Mouse (Mus musculus): ENCODE data around the gene Rab40c. TPM values are rescaled to one million over a fixed set of nuclear protein-coding genes. Genes with fewer than 3 reads are reported as not detected.

The Rab40c gene
- total RNA-seq, 2 experiments from 2014 or later, result 41.9 to 49.9 TPM

Other genes with a start within 250 kb of the Rab40c start
- 10 to 100 TPM; 55.4 to 57.2 TPM for gene Gng13, start 202.6 kb downstream of the Rab40c start, total RNA-seq (2021)
- 1 to 10 TPM; 2.6 to 3.6 TPM for gene Chtf18, start 192.3 kb downstream of the Rab40c start, total RNA-seq (2021)
- gene Rpusd1, start 192.1 kb downstream of the Rab40c start, total RNA-seq (2021), result 10 to 100 TPM; 27.0 to 30.0 TPM
- gene Mslnl, start 183.7 kb downstream of the Rab40c start, total RNA-seq (2021), result not detected
- 1 to 10 TPM; 1.8 to 2.6 TPM for gene Msln, start 165.3 kb downstream of the Rab40c start, total RNA-seq (2021)
- gene Narfl, start 146.0 kb downstream of the Rab40c start, total RNA-seq (2021), result 10 to 100 TPM; 25.7 to 26.9 TPM
- gene Haghl, start 134.1 kb downstream of the Rab40c start, total RNA-seq (2021), result 100 to 1,000 TPM; 140 to 157 TPM
- under 1 TPM; 0.23 to 0.33 TPM for gene Ccdc78, start 133.1 kb downstream of the Rab40c start, total RNA-seq (2021)
- 10 to 100 TPM; 69.2 to 80.1 TPM for gene Fam173a, start 126.8 kb downstream of the Rab40c start, total RNA-seq (2021)
- not detected for gene AC134908.4, start 124.1 kb downstream of the Rab40c start, total RNA-seq (2021)
- 10 to 100 TPM; 51.2 to 65.8 TPM for gene Metrn, start 122.6 kb downstream of the Rab40c start, total RNA-seq (2021)
- 100 to 1,000 TPM; 272 to 292 TPM for gene Fbxl16, start 110.6 kb downstream of the Rab40c start, total RNA-seq (2021)
- 10 to 100 TPM; 21.0 to 24.1 TPM for gene Wdr24, start 96.1 kb downstream of the Rab40c start, total RNA-seq (2021)
- gene Jmjd8, start 90.9 kb downstream of the Rab40c start, total RNA-seq (2021), result 10 to 100 TPM; 55.4 to 56.9 TPM
- 100 to 1,000 TPM; 168 to 169 TPM for gene Stub1, start 86.3 kb downstream of the Rab40c start, total RNA-seq (2021)
- 10 to 100 TPM; 80.6 to 99.3 TPM for gene Rhbdl1, start 82.4 kb downstream of the Rab40c start, total RNA-seq (2021)
- 10 to 100 TPM; 30.9 to 36.3 TPM for gene Gm20683, start 78.0 kb downstream of the Rab40c start, total RNA-seq (2021)
- gene Rhot2, start 74.9 kb downstream of the Rab40c start, total RNA-seq (2021), result 10 to 100 TPM; 80.3 to 94.8 TPM
- 10 to 100 TPM; 25.4 to 37.8 TPM for gene Wdr90, start 58.2 kb downstream of the Rab40c start, total RNA-seq (2021)
- 10 to 100 TPM; 30.6 to 32.6 TPM for gene Mcrip2, start 51.0 kb downstream of the Rab40c start, total RNA-seq (2021)
- 10 to 100 TPM; 31.7 to 32.7 TPM for gene Mettl26, start 44.7 kb downstream of the Rab40c start, total RNA-seq (2021)
- gene Wfikkn1, start 38.9 kb downstream of the Rab40c start, total RNA-seq (2021), result 1 to 10 TPM; 1.1 to 1.4 TPM
- gene Pigq, start 25.2 kb upstream of the Rab40c start, total RNA-seq (2021), result 100 to 1,000 TPM; 144 to 149 TPM
- gene Nhlrc4, start 25.2 kb upstream of the Rab40c start, total RNA-seq (2021), result not detected
- gene A930017K11Rik, start 32.8 kb upstream of the Rab40c start, total RNA-seq (2021), result not detected
- gene Capn15, start 66.1 kb upstream of the Rab40c start, total RNA-seq (2021), result 10 to 100 TPM; 38.2 to 50.8 TPM
- gene Rab11fip3, start 149.8 kb upstream of the Rab40c start, total RNA-seq (2021), result 10 to 100 TPM; 69.6 to 79.3 TPM
- 10 to 100 TPM; 24.8 to 25.7 TPM for gene Decr2, start 170.6 kb upstream of the Rab40c start, total RNA-seq (2021)
- 1 to 10 TPM; 4.6 to 5.7 TPM for gene Nme4, start 175.9 kb upstream of the Rab40c start, total RNA-seq (2021)
- gene Tmem8, start 193.6 kb upstream of the Rab40c start, total RNA-seq (2021), result 1 to 10 TPM; 7.6 to 7.8 TPM
- gene Mrpl28, start 203.8 kb upstream of the Rab40c start, total RNA-seq (2021), result 10 to 100 TPM; 72.2 to 81.8 TPM
- 10 to 100 TPM; 23.7 to 25.1 TPM for gene Axin1, start 219.0 kb upstream of the Rab40c start, total RNA-seq (2021)